Mouse (Mus musculus) stomach, embryonic 16.5 days (tissue): ENCODE results near the gene Dennd5b. TPM values are rescaled to one million over a fixed set of nuclear protein-coding genes. Genes with fewer than 3 reads are reported as not detected.
"Not testable (repeated sequence)": the region's sequence is repeated elsewhere in the genome, so short reads cannot be mapped to it uniquely, and the experiment has no call there.

ENCODE experiments used
- ATAC-seq: fragments of 200-750 bp; cut with Nextera tagmentation; 2 replicates; pipeline ENCODE4 v1.8.0; 2017; ENCODE audit warnings: moderate number of reproducible peaks, moderate TSS enrichment; ENCODE audit not compliant: insufficient read depth, low FRiP score
- H3K27ac ChIP-seq: fragments of 300-500 bp; sonication (generic); 2 replicates; pipeline ENCODE4 v1.5.1; 2014; ENCODE audit warnings: low read length
- H3K27me3 ChIP-seq: fragments of 300-500 bp; sonication (generic); 2 replicates; pipeline ENCODE4 v1.6.1; 2014; ENCODE audit warnings: low read length, control low read depth, mixed read lengths; ENCODE audit not compliant: control insufficient read depth, insufficient read depth
- H3K36me3 ChIP-seq: fragments of 300-500 bp; sonication (generic); 2 replicates; pipeline ENCODE4 v1.6.1; 2014; ENCODE audit warnings: low read length; ENCODE audit not compliant: control insufficient read depth, insufficient read depth
- H3K4me1 ChIP-seq: fragments of 300-500 bp; sonication (generic); 2 replicates; pipeline ENCODE4 v1.6.1; 2014; ENCODE audit warnings: low read length, control low read depth, mixed read lengths; ENCODE audit not compliant: control insufficient read depth, insufficient read depth
- H3K4me2 ChIP-seq: fragments of 300-500 bp; sonication (generic); 2 replicates; pipeline ENCODE4 v1.6.1; 2014; ENCODE audit warnings: low read depth, low read length, mixed read lengths
- H3K4me3 ChIP-seq: fragments of 300-500 bp; sonication (generic); replicated peaks from 2 replicates; pipeline ENCODE4 v1.5.1; 2014; ENCODE audit warnings: mild to moderate bottlenecking, low read length
- H3K9ac ChIP-seq: fragments of 300-500 bp; sonication (generic); 2 replicates; pipeline ENCODE4 v1.6.1; 2014; ENCODE audit warnings: low read length
- H3K9me3 ChIP-seq: fragments of 300-500 bp; sonication (generic); replicated peaks from 2 replicates; pipeline ENCODE4 v1.6.1; 2016; ENCODE audit warnings: low read length, control low read depth; ENCODE audit not compliant: control insufficient read depth
- WGBS: fragments of 180-500 bp; shearing (Covaris S2); extraction: QIAGEN DNeasy Blood & Tissue Kit; methylation state at CpG from one replicate; pipeline ENCODE4 v1.1.7; 2014; 5-methylcytosine and 5-hydroxymethylcytosine counted together
- polyA plus RNA-seq: library from polyadenylated mRNA; unstranded; fragments of >200 nt; fragmentation: Nextera tagmentation; extraction: Ambion mirVana; gene quantifications from 2 replicates; pipeline ENCODE4 v1.2.1, GENCODE M21; 2015

The Dennd5b gene
- polyA plus RNA-seq, 1 experiment from 2014 or later: 4.5 TPM

- no peaks in the 10 kb centered on the region for H3K9me3 ChIP-seq
- H3K4me3 ChIP-seq: no peak overlapping the region
- H3K27ac ChIP-seq: no peak overlapping the region
- no peaks in the 10 kb centered on the region for H3K27me3 ChIP-seq
- 0 out of 2 replicates have a peak, but pooled peaks cover 2% of the 10 kb centered on the region for H3K4me1 ChIP-seq
- no peak for ATAC-seq
- no peaks in the 10 kb centered on the region for H3K36me3 ChIP-seq
- no peak overlapping the region for H3K9ac ChIP-seq
- H3K4me2 ChIP-seq: no peak overlapping the region
- 68% methylated on average over 5 of the region's 5 CpGs for WGBS
Observed at GRCm38 (mm10) chr6:148994327-148994999, 107.0 kb downstream of the Dennd5b start.

- H3K4me3 ChIP-seq: no peak overlapping the region
- WGBS: 35% methylated on average over 9 of the region's 9 CpGs
- H3K4me2 ChIP-seq: no peak overlapping the region
- H3K27ac ChIP-seq: no peak overlapping the region
- no peaks in the 10 kb centered on the region for H3K27me3 ChIP-seq
- 0 out of 2 replicates have a peak, but pooled peaks cover 2% of the 10 kb centered on the region for H3K4me1 ChIP-seq
- H3K9ac ChIP-seq: no peak overlapping the region
- no peaks in the 10 kb centered on the region for H3K36me3 ChIP-seq
- H3K9me3 ChIP-seq: no peaks in the 10 kb centered on the region
- peak; percentile 69; the same call in 1 of the 2 replicates for ATAC-seq
Observed at GRCm38 (mm10) chr6:148993117-148994077, 108.1 kb downstream of the Dennd5b start.

- 48% methylated on average over 4 of the region's 4 CpGs for WGBS
- no peak for ATAC-seq
- Histone ChIP-seq H3K27ac (no peak overlapping the region), H3K4me3 (no peak overlapping the region), H3K4me1 (0 out of 2 replicates have a peak, but pooled peaks cover 2% of the 10 kb centered on the region), H3K27me3 (no peaks in the 10 kb centered on the region), H3K36me3 (no peaks in the 10 kb centered on the region), H3K9me3 (no peaks in the 10 kb centered on the region), H3K4me2 (no peak overlapping the region), H3K9ac (no peak overlapping the region)
Observed at GRCm38 (mm10) chr6:148992373-148993116, 108.9 kb downstream of the Dennd5b start.

DNA sequence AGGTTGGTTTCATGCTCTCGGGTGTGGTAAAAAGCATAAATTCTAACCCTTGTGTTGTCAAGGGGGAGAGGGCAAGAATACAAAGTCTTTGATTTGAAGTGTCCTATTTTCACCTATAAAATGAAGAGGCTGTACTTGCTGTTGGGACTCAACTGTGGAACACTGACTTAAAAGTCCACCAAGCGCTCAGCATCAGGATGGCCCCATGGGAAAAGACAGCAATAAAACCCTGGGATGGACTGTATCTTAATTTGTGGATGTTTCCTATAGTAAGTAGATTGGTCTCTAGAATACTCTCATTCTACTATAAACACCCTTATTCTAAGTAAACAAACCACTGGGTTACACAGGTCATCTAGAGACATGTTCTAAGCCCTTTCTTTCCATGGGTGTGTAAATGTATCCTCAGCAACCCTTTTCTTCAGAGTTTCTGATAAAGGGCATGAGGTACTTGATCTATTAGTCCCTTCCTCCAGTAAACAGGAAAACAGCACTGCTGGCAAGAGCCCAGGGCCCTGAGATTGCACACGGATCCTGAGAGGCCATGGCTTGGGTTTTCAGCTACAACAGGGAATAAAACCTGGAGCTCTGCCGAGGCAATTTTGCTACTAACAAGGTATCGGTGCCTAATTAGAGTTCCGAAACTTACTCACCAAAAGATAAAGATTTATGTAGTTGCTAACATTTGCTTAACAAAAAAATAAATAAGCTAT lies 109.7 kb downstream of the Dennd5b start:
- WGBS: 55% methylated on average over 6 of the region's 6 CpGs
- Histone ChIP-seq H3K4me2 (no peak overlapping the region), H3K4me1 (0 out of 2 replicates have a peak, but pooled peaks cover 2% of the 10 kb centered on the region), H3K9me3 (no peaks in the 10 kb centered on the region), H3K36me3 (no peaks in the 10 kb centered on the region), H3K27me3 (no peaks in the 10 kb centered on the region), H3K9ac (no peak overlapping the region), H3K4me3 (no peak overlapping the region), H3K27ac (no peak overlapping the region)
- no peak for ATAC-seq

DNA sequence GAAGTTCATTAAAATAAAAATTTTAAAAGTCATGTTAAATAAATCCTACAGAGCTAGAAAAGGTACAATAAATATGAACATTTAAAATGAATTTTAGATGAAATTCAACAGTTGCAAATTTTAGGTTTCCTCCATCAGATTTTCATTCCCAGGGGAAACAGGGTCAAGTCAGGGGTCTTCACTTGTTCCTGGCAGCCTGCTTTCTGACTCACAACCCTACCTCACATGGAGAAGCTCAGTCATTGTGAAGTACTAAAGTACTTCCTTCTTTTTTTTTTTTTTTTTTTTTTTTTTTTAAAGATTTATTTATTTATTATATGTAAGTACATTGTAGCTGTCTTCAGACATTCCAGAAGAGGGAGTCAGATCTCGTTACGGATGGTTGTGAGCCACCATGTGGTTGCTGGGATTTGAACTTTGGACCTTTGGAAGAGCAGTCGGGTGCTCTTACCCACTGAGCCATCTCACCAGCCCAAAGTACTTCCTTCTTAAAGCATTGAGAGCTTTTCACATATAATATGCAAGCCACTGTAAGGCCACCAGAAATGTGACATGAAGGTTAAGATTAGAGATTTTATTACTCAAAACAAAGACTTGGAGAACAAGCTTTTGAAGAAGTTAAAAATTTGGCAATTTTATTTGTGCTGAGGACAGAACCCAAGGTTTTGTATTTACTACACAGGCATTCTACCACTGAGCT lies 111.5 kb downstream of the Dennd5b start:
- WGBS: 77% methylated on average over 1 of the region's 3 CpGs
- not testable (repeated sequence) for H3K4me3 ChIP-seq, H3K27me3 ChIP-seq, H3K4me2 ChIP-seq, ATAC-seq, H3K9me3 ChIP-seq, H3K27ac ChIP-seq, H3K9ac ChIP-seq, H3K4me1 ChIP-seq, H3K36me3 ChIP-seq

DNA sequence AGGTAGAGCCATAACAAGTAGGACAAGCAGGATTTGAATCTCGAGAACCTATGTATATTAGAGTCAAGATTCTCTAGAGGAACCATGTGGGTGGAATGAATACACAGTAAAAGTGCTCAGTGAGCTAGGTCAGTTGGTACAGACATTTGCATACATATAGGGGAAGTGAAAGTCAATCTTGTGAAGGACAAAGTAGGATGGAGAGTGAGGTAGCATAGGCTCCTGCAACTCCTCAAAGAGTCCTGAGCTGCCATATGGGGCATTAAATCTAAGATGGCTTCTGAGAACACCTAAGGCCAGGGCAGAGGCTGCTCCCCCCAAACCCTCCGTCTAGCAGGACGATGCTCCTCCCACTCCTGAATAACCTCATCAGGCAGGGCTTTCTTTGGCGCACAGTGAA lies 115.5 kb downstream of the Dennd5b start:
- H3K9ac ChIP-seq: no peak overlapping the region
- no peaks in the 10 kb centered on the region for H3K36me3 ChIP-seq
- H3K27ac ChIP-seq: no peak overlapping the region
- H3K4me3 ChIP-seq: no peak overlapping the region
- WGBS: 82% methylated on average over 4 of the region's 4 CpGs
- no peaks in the 10 kb centered on the region for H3K4me1 ChIP-seq
- no peaks in the 10 kb centered on the region for H3K9me3 ChIP-seq
- no peak overlapping the region for H3K4me2 ChIP-seq
- H3K27me3 ChIP-seq: no peaks in the 10 kb centered on the region
- no peak for ATAC-seq

- Histone ChIP-seq H3K4me3 (no peak overlapping the region), H3K27ac (no peak overlapping the region), H3K4me2 (no peak overlapping the region), H3K4me1 (no peaks in the 10 kb centered on the region), H3K9ac (no peak overlapping the region), H3K36me3 (no peaks in the 10 kb centered on the region), H3K27me3 (no peaks in the 10 kb centered on the region), H3K9me3 (no peaks in the 10 kb centered on the region)
- ATAC-seq: no peak
- WGBS: 53% methylated on average over 2 of the region's 3 CpGs
Observed at GRCm38 (mm10) chr6:148980495-148980894, 121.0 kb downstream of the Dennd5b start.

- WGBS: 88% methylated on average over 3 of the region's 3 CpGs
- Histone ChIP-seq H3K27ac (no peak overlapping the region), H3K9ac (no peak overlapping the region), H3K36me3 (no peaks in the 10 kb centered on the region), H3K4me3 (no peak overlapping the region), H3K27me3 (no peaks in the 10 kb centered on the region), H3K9me3 (no peaks in the 10 kb centered on the region), H3K4me2 (no peak overlapping the region), H3K4me1 (peaks cover 8% of the 10 kb centered on the region)
- no peak for ATAC-seq
Observed at GRCm38 (mm10) chr6:148975096-148975495, 126.4 kb downstream of the Dennd5b start.
